Mouse (Mus musculus): Measurements from ENCODE around the gene Cmtm7.

Gene Cmtm7

GRCm38 (mm10) chr9:114793764-114794295 is 12.2 kb upstream of the Cmtm7 start:
- DNase-seq: no peak

DNA sequence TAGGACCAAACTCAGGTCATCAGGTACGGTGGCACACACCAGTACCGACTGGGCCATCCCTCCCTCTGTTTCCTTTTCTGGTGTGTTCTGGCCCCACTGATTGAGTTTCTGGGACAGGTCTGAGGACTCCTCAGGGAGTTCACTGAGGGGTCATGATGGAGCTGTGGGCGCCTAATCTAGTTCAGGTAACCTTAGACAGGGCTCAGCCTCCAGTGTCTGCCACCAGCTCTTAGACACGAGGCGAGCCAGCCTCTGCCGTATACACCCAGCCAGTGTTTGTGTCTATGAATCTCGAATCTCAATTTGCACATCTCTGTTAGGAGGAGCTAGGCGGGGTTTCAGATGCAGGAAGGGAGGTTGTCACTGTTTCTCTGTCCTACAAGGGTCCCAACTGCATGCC is 8.3 kb upstream of the Cmtm7 start:
- no peak for DNase-seq

DNA sequence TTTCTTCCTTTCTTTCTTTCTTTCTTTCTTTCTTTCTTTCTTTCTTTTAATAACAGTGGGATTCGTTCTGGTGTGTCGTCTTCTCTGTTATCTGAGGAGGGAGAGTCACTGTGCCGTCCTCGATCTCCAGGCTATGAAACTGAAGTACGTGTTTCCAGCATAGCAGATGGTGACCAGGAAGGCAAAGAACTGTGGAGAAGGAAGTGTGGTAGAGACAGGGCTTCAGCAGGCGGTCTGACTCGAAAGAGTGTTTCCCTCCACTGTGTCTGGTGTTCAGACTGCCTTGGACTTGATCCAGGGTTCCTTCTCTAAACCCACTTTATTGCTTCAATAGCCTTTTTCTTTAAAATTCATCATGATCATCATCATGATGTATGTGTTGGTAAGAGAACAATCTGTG is 7.9 kb upstream of the Cmtm7 start:
- no peak for DNase-seq

DNA sequence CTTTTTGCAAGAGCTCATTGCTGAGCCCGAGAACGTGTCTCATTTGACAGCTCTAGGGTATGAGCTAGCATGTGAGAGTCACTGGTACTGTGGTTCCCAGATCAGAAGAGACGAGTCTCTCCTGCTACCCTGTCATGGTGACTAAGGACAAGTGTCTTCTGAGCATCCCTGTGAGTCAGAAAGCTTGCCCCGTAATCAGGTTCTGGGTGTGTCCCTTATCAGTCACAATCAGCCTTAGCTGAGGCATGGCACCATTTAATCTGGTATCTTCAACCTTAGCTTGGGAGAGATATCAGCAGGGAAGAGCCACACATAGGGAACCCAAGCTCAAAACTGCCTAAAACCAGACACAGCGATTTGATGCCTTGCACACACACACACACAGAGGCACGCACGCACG is 7.0 kb upstream of the Cmtm7 start:
- no peak for DNase-seq

- DNase-seq: no peak
Observed at GRCm38 (mm10) chr9:114787716-114788115, 6.1 kb upstream of the Cmtm7 start.

- DNase-seq: no peak
Observed at GRCm38 (mm10) chr9:114787134-114787533, 5.5 kb upstream of the Cmtm7 start.

- DNase-seq: no peak
Observed at GRCm38 (mm10) chr9:114785432-114786125, 3.9 kb upstream of the Cmtm7 start.

GRCm38 (mm10) chr9:114780746-114781525 is 720 bp downstream of the Cmtm7 start:
- peak; percentile 21 for DNase-seq

- DNase-seq: no peak
Observed at GRCm38 (mm10) chr9:114779984-114780745, 1.5 kb downstream of the Cmtm7 start.

- no peak for DNase-seq
Observed at GRCm38 (mm10) chr9:114778877-114779276, 2.8 kb downstream of the Cmtm7 start.

GRCm38 (mm10) chr9:114778047-114778390 is 3.6 kb downstream of the Cmtm7 start:
- no peak for DNase-seq

- no peak for DNase-seq
Observed at GRCm38 (mm10) chr9:114777178-114778046, 4.2 kb downstream of the Cmtm7 start.

DNA sequence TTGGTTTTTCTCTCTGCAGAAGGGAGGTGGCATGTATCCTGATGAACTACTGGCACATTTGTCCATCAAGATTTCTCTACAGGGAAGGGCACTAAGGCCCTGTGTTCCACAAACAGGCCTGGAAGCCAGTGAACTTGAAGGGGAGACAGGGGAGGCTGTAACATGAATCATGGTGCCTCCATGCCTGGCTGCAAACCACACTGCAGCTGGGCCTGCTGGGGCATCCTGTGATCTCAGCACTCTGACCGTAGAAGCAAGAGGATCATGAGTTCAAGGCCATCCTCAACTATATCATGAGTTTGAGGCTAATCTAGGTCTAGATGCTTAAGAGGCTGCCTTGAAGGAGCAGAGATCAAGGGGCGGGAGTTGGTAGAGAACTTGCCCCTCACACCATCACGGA is 5.3 kb downstream of the Cmtm7 start:
- DNase-seq: no peak

- DNase-seq: no peak
Observed at GRCm38 (mm10) chr9:114775272-114775671, 6.4 kb downstream of the Cmtm7 start.

GRCm38 (mm10) chr9:114774629-114775028 is 7.0 kb downstream of the Cmtm7 start:
- no peak for DNase-seq

- no peak for DNase-seq
Observed at GRCm38 (mm10) chr9:114771565-114771964, 10.1 kb downstream of the Cmtm7 start.

- DNase-seq: no peak
Observed at GRCm38 (mm10) chr9:114770224-114770623, 11.4 kb downstream of the Cmtm7 start.

GRCm38 (mm10) chr9:114768066-114768465 is 13.6 kb downstream of the Cmtm7 start:
- DNase-seq: no peak

- no peak for DNase-seq
Observed at GRCm38 (mm10) chr9:114767507-114767906, 14.1 kb downstream of the Cmtm7 start.

DNA sequence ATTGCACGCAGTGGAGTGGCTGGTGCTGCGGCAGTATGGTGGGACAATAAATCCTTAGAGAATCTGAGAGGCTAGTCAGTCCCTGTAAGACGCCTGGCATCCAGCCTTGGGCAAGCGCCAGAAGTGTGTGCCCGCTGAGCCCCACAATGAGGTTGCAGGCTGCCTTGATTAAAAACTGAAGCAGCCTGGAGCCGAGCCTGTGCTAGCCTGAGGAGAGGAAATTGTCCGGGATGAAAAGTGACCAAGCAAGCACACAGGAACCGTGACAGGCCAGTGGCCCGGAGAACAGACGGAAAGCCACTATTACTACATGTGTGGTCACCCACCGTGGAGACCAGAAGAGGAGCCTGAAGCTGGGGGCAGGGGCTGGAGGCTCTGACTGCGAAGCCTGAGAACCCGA is 14.6 kb downstream of the Cmtm7 start:
- DNase-seq: no peak

- no peak for DNase-seq
Observed at GRCm38 (mm10) chr9:114763341-114763740, 18.3 kb downstream of the Cmtm7 start.

DNA sequence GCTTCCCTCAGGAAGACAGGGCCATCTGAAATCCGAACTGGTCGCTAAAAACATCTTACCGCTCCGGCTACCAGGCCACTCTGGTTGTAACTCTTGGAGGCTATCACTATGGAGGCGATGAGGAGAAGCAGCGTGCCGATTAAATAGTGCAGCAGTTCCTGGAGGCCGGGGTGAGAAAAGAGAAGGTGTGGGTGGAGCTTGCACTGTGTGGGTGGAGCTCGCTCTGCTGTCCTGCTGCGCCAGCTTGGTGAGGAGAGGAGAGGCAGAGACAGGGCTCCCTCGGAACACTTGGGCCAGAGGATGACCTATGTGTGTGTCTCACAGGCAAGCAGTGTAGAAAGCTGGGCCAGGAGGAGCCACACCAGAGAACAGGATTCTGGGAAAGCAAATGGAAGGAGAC is 19.8 kb downstream of the Cmtm7 start:
- no peak for DNase-seq

DNA sequence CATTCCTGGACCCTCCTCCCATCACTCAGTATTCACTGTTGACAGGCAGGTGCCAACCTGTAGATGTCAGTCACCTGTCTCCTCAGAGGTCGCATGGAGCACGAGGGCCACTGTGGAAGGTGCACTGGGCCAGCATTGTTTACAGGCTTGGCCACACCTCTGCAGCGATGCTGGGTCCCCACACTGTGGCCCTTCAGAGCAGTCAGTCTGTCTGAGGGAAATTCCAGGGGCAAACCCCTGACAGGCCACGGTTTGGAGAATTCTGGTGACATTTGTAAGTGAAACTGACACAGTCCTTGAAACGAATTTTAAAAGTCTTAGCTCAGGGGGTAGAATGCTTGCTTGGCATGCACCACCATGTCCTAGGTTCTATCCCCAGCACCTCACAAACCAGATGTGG is 21.3 kb downstream of the Cmtm7 start:
- DNase-seq: no peak
